11 mouse cellular contexts compared by ENCODE assay signal in the genomic region with DNA sequence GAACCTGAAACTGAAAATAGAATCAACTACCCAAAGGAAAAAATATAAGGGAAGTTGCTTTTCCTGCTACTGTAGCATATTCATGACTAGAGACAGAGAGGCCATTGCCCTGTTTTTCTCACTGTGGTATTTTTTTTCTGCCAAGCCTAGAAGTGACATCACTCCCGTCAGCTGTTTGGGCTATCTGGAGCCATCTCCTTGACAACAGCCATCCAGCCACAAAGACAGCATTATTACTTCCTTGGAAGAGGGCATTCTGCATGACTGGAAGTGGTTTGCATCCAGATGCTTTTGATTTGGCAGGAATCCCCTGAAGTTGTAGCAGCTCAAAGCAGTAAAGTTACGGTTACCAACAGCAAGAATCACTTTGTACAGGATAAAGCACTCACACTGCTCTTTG. TPM values are rescaled to one million over a fixed set of nuclear protein-coding genes. Genes with fewer than 3 reads are reported as not detected.
A peak's percentile ranks its signal among the peaks of the same experiment; 100 is the strongest.
DNase-seq lines count a peak whose midpoint lies in the region; ATAC-seq and TF ChIP-seq lines count a peak whose summit lies in the region.
"Had no signal": no experiment of that assay in that cellular context is flagged by ENCODE, and none has a peak within 500 bp of the region (broad histone marks: within the 10 kb centered on the region; RNA-seq: fewer than 3 reads in every experiment).

No protein-coding gene starts in this region.

- TF ChIP-seq CTCF in cortical plate, adult 2 months (IDR thresholded peaks at IDR 0.05; ENCODE audit: extremely low read depth, insufficient read depth, low read length): no peak

- H3K4me1 ChIP-seq in cortical plate, adult 2 months (ENCODE audit: control insufficient read depth, insufficient read depth, low read length): peaks cover 2% of the 10 kb centered on the region; the same call in 1 of the 2 replicates
- H3K4me1 ChIP-seq in hindbrain, embryonic 15.5 days (replicated peaks): peaks cover 32% of the 10 kb centered on the region
- peaks cover 29% of the 10 kb centered on the region for H3K4me1 ChIP-seq in neural tube, embryonic 15.5 days

- no peak overlapping the region for H3K4me2 ChIP-seq in hindbrain, embryonic 15.5 days
- no peak overlapping the region for H3K4me2 ChIP-seq in neural tube, embryonic 15.5 days
- H3K4me2 ChIP-seq: embryonic facial prominence, embryonic 15.5 days; lung, embryonic 14.5 days had no signal

- no peaks in the 10 kb centered on the region for H3K9me3 ChIP-seq in hindbrain, embryonic 15.5 days
- no peaks in the 10 kb centered on the region for H3K9me3 ChIP-seq in neural tube, embryonic 15.5 days (replicated peaks)
- H3K9me3 ChIP-seq: embryonic facial prominence, embryonic 15.5 days had no signal

- H3K4me3 ChIP-seq in cortical plate, adult 2 months (ENCODE audit: insufficient read depth, low read length): no peak overlapping the region
- no peak overlapping the region for H3K4me3 ChIP-seq in hindbrain, embryonic 15.5 days
- no peak overlapping the region for H3K4me3 ChIP-seq in neural tube, embryonic 15.5 days (replicated peaks)
- H3K4me3 ChIP-seq: embryonic facial prominence, embryonic 15.5 days had no signal

- peak overlapping the region; percentile 65; the same call in 1 of the 2 replicates for H3K27ac ChIP-seq in cortical plate, adult 2 months (ENCODE audit: insufficient read depth, low read length)
- H3K27ac ChIP-seq in hindbrain, embryonic 15.5 days (replicated peaks): peak overlapping the region; percentile 63
- H3K27ac ChIP-seq in neural tube, embryonic 15.5 days (replicated peaks): peak overlapping the region; percentile 66
- H3K27ac ChIP-seq: embryonic facial prominence, embryonic 15.5 days had no signal

- WGBS in hindbrain, embryonic 15.5 days: 24% methylated on average over 2 of the region's 2 CpGs
- 16% methylated on average over 2 of the region's 2 CpGs for WGBS in neural tube, embryonic 15.5 days

- no peaks in the 10 kb centered on the region for H3K36me3 ChIP-seq in hindbrain, embryonic 15.5 days
- H3K36me3 ChIP-seq in neural tube, embryonic 15.5 days: no peaks in the 10 kb centered on the region
- H3K36me3 ChIP-seq: embryonic facial prominence, embryonic 15.5 days had no signal

- H3K27me3 ChIP-seq in hindbrain, embryonic 15.5 days: no peaks in the 10 kb centered on the region
- H3K27me3 ChIP-seq in neural tube, embryonic 15.5 days (replicated peaks): no peaks in the 10 kb centered on the region
- H3K27me3 ChIP-seq: embryonic facial prominence, embryonic 15.5 days had no signal

- peak; percentile 10 to 65 for DNase-seq in layer of hippocampus, adult 18-20 months (ENCODE audit: low spot score in 2 of 2)
- DNase-seq in layer of hippocampus, postnatal 25 days (ENCODE audit: extremely low spot score in 1 of 2, low spot score in 1 of 2): no peak
- DNase-seq in adrenal gland, postnatal 36 days: no peak
- DNase-seq in heart, adult 18-20 months: no peak
- no peak for DNase-seq in spleen, adult 18-20 months
- DNase-seq: kidney, adult 11 months; lung, embryonic 14.5 days had no signal

- no peak overlapping the region for H3K9ac ChIP-seq in hindbrain, embryonic 15.5 days
- H3K9ac ChIP-seq in neural tube, embryonic 15.5 days (replicated peaks): no peak overlapping the region
- H3K9ac ChIP-seq: embryonic facial prominence, embryonic 15.5 days; lung, embryonic 14.5 days had no signal

- no peak for TF ChIP-seq POLR2A in cortical plate, adult 2 months (IDR thresholded peaks at IDR 0.05; ENCODE audit: extremely low read depth, insufficient read depth, low read length)

- ATAC-seq in hindbrain, embryonic 15.5 days (ENCODE audit: low FRiP score, low read depth): peak; percentile 15; the same call in 1 of the 2 replicates
- peak; percentile 7; the same call in 1 of the 2 replicates for ATAC-seq in neural tube, embryonic 15.5 days (ENCODE audit: low FRiP score)

RNA-seq across cellular contexts. Expression of gene Cdk5rap2, which starts 1.9 kb away (rescaled TPM):
- total RNA-seq in layer of hippocampus, adult 18-20 months (2021): 10 to 100 TPM; 10.5 to 12.4 TPM
- total RNA-seq in layer of hippocampus, postnatal 25 days (2021): 1 to 10 TPM; 8.5 to 9.9 TPM
- polyA plus RNA-seq in cortical plate, adult 2 months (2012; rRNA removed): 6.8 and 7.8 TPM in 2 replicates
- polyA plus RNA-seq in hindbrain, embryonic 15.5 days (2015; fragmentation: Nextera tagmentation; extraction: Ambion mirVana): 8.9 and 10.2 TPM in 2 replicates
- 8.7 and 12.6 TPM in 2 replicates for polyA plus RNA-seq in neural tube, embryonic 15.5 days (2015; fragmentation: Nextera tagmentation; extraction: Ambion mirVana)
- total RNA-seq in adrenal gland, postnatal 36 days (2021): 10 to 100 TPM; 16.1 to 29.9 TPM
- total RNA-seq in heart, adult 18-20 months (2021): 1 to 10 TPM; 4.2 to 5.5 TPM

Comparison
In these comparisons a context has a peak if more than half of its experiments do, and no peak if none do; other contexts are left out.
1. DNase-seq: peak in layer of hippocampus, adult 18-20 months (2 of 2); none in layer of hippocampus, postnatal 25 days (0 of 2), adrenal gland, postnatal 36 days (0 of 2), heart, adult 18-20 months (0 of 2) and spleen, adult 18-20 months (0 of 2).
2. Peak in every context shown above with its lines, with median percentiles within 50 percentile points of each other: H3K27ac ChIP-seq.